Mouse (Mus musculus) midbrain, embryonic 16.5 days (tissue): Measurements from ENCODE around the gene Prickle2. TPM values are rescaled to one million over a fixed set of nuclear protein-coding genes. Genes with fewer than 3 reads are reported as not detected.

Source experiments
- ATAC-seq: fragments of 200-750 bp; cut with Nextera tagmentation; 2 replicates; pipeline ENCODE4 v1.8.0; 2017; ENCODE audit warnings: moderate TSS enrichment
- H3K27ac ChIP-seq: fragments of 300-500 bp; sonication (generic); 2 replicates; pipeline ENCODE4 v1.5.1; 2014; ENCODE audit warnings: mild to moderate bottlenecking, low read length, mixed read lengths
- H3K27me3 ChIP-seq: fragments of 300-500 bp; sonication (generic); 2 replicates; pipeline ENCODE4 v1.6.1; 2014; ENCODE audit warnings: low read depth, low read length, mixed read lengths; ENCODE audit not compliant: control insufficient read depth, insufficient read depth
- H3K36me3 ChIP-seq: fragments of 300-500 bp; sonication (generic); 2 replicates; pipeline ENCODE4 v1.6.1; 2014; ENCODE audit warnings: mild to moderate bottlenecking, low read length, moderate library complexity, mixed read lengths; ENCODE audit not compliant: control insufficient read depth, insufficient read depth
- H3K4me1 ChIP-seq: fragments of 300-500 bp; sonication (generic); 2 replicates; pipeline ENCODE4 v1.6.1; 2014; ENCODE audit warnings: mild to moderate bottlenecking, low read length, mixed read lengths; ENCODE audit not compliant: control insufficient read depth, insufficient read depth
- H3K4me2 ChIP-seq: fragments of 300-500 bp; sonication (generic); 2 replicates; pipeline ENCODE4 v1.6.1; 2014; ENCODE audit warnings: mild to moderate bottlenecking, low read length, mixed read lengths
- H3K4me3 ChIP-seq: fragments of 300-500 bp; sonication (generic); 2 replicates; pipeline ENCODE4 v1.5.1; 2014; ENCODE audit warnings: low read depth, mild to moderate bottlenecking, low read length, moderate library complexity, mixed read lengths
- H3K9ac ChIP-seq: fragments of 300-500 bp; sonication (generic); 2 replicates; pipeline ENCODE4 v1.6.1; 2014; ENCODE audit warnings: low read depth, low read length, mixed read lengths
- H3K9me3 ChIP-seq: fragments of 300-500 bp; sonication (generic); replicated peaks from 2 replicates; pipeline ENCODE4 v1.6.1; 2014; ENCODE audit warnings: mild to moderate bottlenecking, low read length, mixed read lengths; ENCODE audit not compliant: control insufficient read depth, poor library complexity, severe bottlenecking
- WGBS: fragments of 180-500 bp; shearing (Covaris S2); extraction: QIAGEN DNeasy Blood & Tissue Kit; methylation state at CpG from one replicate; pipeline ENCODE4 v1.1.7; 2014; 5-methylcytosine and 5-hydroxymethylcytosine counted together
- polyA plus RNA-seq: library from polyadenylated mRNA; unstranded; fragments of >200 nt; fragmentation: Nextera tagmentation; extraction: Ambion mirVana; gene quantifications from 2 replicates; pipeline ENCODE4 v1.2.1, GENCODE M21; 2015

Prickle2 gene
- polyA plus RNA-seq, 1 experiment from 2014 or later = 16.5 TPM

DNA sequence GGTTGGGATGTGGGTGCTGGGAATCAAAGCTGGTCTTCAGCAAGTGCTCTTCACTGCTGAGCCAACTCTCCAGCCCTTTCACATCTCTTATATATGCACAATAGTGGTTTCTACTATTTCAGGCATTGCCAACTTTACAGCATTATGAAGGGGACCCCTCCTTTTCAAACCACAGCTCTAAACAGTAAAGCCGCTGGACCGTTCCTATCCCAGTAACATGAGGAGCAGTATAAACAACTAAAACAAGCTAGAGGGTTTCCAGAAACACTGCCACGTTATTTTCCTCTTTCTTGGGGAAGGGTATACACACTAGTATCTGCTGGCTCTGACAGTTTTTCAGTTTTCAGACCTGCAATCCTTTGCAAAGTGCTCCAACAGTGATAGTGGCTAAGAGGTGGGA is 179.7 kb downstream of the Prickle2 start:
- ATAC-seq = no peak
- WGBS = 75% methylated on average over 3 of the region's 3 CpGs
- H3K4me1 ChIP-seq = no peaks in the 10 kb centered on the region; the same call in 1 of the 2 replicates

DNA sequence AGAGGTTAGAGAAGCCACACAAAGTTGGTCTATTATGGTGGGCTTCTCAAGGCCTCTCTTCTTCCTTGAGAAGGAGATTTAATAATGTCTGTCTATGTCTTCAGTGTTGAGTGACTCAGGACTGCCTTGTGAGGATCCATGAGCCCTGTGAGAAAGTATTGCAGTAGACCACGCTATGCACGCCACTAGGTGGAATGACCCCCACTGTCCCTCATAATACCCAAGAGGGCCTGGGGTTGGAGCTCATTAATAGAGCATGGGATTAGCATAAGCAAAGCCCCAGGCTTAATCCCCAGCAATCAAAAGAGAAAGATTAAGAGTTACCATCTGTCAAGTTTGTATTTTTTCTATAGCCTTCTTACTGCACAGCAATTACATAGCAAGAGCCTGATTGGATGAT is 180.3 kb downstream of the Prickle2 start:
- no peak overlapping the region for H3K27ac ChIP-seq
- 9% methylated on average over 2 of the region's 2 CpGs for WGBS
- H3K36me3 ChIP-seq = no peaks in the 10 kb centered on the region
- ATAC-seq = no peak; the same call in 1 of the 2 replicates
- no peak overlapping the region for H3K4me2 ChIP-seq
- no peak overlapping the region for H3K9ac ChIP-seq
- no peaks in the 10 kb centered on the region for H3K27me3 ChIP-seq
- H3K4me1 ChIP-seq = no peaks in the 10 kb centered on the region; the same call in 1 of the 2 replicates
- H3K9me3 ChIP-seq = no peaks in the 10 kb centered on the region
- no peak overlapping the region for H3K4me3 ChIP-seq

More for the DNA sequence above, 179.7 kb downstream of the Prickle2 start:
- Histone ChIP-seq H3K4me3 (no peak overlapping the region), H3K36me3 (no peaks in the 10 kb centered on the region), H3K9ac (no peak overlapping the region), H3K27ac (no peak overlapping the region), H3K27me3 (no peaks in the 10 kb centered on the region), H3K9me3 (no peaks in the 10 kb centered on the region), H3K4me2 (no peak overlapping the region)

DNA sequence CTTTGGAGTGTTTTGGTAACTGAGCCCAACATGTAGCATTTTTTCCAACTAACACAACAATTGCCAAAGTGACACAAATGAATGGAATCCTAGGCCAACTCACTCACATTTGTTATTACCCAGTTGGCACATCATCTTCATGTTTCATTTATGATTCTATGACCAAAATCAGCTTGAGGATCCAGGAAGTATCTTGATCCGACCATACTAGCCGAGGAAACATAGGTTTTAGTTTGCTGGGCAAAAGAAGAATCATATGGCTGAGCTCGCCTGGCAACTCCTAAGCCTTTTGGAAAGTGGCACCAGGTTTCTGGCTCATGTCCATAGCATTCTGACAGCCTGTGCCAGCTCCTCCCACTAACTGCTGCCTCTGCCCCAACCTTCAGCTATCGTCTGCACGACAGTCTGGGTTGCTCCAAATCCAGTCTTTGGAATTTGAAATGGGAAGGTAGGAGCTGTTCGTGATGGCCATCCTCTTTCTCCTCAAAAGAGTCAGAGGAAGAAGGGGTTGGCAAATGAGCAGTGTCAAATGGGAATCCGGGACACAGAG is 184.4 kb downstream of the Prickle2 start:
- 69% methylated on average over 7 of the region's 7 CpGs for WGBS
- H3K4me1 ChIP-seq = no peaks in the 10 kb centered on the region; the same call in 1 of the 2 replicates
- no peaks in the 10 kb centered on the region for H3K36me3 ChIP-seq
- no peak overlapping the region for H3K4me3 ChIP-seq
- no peaks in the 10 kb centered on the region for H3K9me3 ChIP-seq
- H3K27ac ChIP-seq = no peak overlapping the region
- no peaks in the 10 kb centered on the region for H3K27me3 ChIP-seq
- ATAC-seq = no peak
- H3K9ac ChIP-seq = no peak overlapping the region
- no peak overlapping the region for H3K4me2 ChIP-seq

DNA sequence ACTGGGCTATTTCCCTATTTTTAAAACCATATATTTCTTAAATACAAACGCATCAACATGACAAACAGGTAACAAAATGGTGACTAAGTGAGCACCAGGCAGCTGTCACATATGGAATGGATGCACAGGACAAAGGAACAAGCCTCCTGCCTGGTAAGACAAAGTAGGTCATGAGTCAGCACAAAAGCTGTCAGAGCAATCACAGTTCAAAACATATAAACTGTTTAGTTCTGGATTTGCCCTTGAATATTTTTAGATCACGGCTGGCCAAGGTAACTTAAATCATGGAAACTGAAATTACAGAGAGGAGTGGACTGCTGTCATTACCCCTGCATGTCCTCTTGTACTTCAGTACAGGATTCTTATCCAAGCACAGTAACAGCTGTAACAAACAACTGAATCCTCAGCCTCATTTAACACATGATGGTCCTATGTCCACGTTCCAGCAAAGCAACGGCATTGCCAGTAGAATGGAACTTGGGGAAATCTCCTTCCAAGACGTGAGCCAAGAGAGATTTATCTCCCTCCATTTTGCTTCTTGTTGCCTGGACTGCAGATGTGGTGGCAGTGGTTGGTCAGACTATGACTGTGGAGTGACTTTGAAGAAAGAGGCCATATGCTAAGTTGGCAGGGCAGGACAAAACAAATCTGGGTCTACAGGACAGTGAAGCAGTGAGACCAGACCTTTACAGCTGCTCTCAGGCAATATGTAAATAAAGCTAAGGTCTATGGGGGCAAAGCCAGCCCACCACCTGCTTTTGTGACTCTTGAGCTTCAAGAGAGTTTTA is 185.7 kb downstream of the Prickle2 start:
- no peak overlapping the region for H3K4me3 ChIP-seq
- ATAC-seq = no peak
- no peaks in the 10 kb centered on the region for H3K27me3 ChIP-seq
- 75% methylated on average over 5 of the region's 5 CpGs for WGBS
- no peaks in the 10 kb centered on the region; the same call in 1 of the 2 replicates for H3K4me1 ChIP-seq
- H3K9ac ChIP-seq = no peak overlapping the region
- H3K36me3 ChIP-seq = no peaks in the 10 kb centered on the region
- no peaks in the 10 kb centered on the region for H3K9me3 ChIP-seq
- H3K27ac ChIP-seq = no peak overlapping the region
- H3K4me2 ChIP-seq = no peak overlapping the region

DNA sequence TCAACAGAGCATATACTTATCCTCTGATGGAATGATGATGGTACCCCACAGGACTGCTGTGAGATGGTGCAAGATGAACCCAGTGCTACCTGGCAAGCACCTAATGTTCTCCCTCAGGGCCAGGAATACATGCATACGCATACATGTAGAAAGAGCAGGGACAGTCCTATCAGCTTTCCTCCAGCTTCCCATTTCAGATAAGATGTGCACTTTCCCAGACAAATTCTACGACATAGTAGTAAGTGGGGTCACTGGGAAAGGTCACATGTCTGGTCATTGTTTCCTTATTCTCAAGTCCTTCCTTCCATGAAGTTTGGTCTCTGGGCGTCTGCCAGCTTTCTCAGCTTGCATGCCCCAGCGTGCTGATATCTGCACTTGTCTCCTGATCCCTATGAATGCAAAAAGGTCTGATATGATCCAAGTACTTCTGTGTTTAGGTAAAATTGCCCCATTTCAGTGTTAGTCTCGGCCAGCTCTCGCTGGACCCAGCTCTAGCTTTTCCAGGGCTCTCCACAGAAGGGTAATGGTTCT is 187.5 kb downstream of the Prickle2 start:
- no peaks in the 10 kb centered on the region for H3K9me3 ChIP-seq
- no peak overlapping the region for H3K4me3 ChIP-seq
- no peak for ATAC-seq
- no peak overlapping the region for H3K27ac ChIP-seq
- no peaks in the 10 kb centered on the region for H3K36me3 ChIP-seq
- no peak overlapping the region for H3K4me2 ChIP-seq
- H3K9ac ChIP-seq = no peak overlapping the region
- H3K4me1 ChIP-seq = no peaks in the 10 kb centered on the region; the same call in 1 of the 2 replicates
- WGBS = 84% methylated on average over 6 of the region's 6 CpGs
- no peaks in the 10 kb centered on the region for H3K27me3 ChIP-seq

DNA sequence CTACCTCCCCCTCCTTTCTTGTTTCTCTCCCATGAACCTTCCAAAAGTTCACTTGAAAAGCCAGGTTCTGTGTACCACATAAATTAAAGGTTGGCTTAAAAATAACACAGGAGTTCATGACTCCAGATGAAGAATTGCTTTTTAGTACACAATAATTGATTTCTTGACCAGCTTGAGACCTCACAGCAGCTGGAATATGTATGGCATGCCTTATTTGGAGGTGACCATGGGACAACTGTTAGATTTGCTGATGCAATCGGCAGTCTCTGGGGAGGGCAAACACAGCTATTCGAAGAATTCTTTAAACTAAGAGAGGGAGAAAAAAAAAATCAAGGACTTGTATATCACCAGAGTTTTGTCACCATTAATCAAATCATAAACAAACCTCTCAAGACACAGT is 189.0 kb downstream of the Prickle2 start:
- 91% methylated on average over 2 of the region's 2 CpGs for WGBS
- H3K27ac ChIP-seq = no peak overlapping the region

DNA sequence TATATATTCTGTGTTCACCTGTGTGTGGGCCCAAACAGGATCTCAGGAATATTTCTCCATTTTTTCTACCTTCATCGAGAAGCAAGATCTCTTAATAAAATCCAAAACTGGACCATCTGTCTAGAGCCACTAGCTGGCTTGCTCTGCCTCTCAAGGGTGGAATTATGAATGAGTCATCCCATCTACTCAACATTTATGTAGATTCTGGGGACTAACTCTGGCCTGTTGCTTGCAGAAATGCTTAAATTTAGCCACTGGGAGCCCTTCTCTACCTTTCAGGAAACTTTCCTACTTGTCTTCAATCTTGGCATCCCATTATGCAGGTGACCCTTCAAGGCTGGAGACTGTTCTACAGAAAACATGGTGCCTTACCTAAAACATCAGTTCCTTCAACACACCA is 194.0 kb downstream of the Prickle2 start:
- Histone ChIP-seq H3K27ac (no peak overlapping the region), H3K4me2 (no peak overlapping the region), H3K4me1 (no peaks in the 10 kb centered on the region), H3K9ac (no peak overlapping the region), H3K36me3 (no peaks in the 10 kb centered on the region), H3K4me3 (no peak overlapping the region), H3K9me3 (no peaks in the 10 kb centered on the region), H3K27me3 (no peaks in the 10 kb centered on the region)
- WGBS = 100% methylated on average over 1 of the region's 1 CpGs
- ATAC-seq = no peak

More for the DNA sequence above, 189.0 kb downstream of the Prickle2 start:
- H3K4me1 ChIP-seq = no peaks in the 10 kb centered on the region; the same call in 1 of the 2 replicates
- H3K27me3 ChIP-seq = no peaks in the 10 kb centered on the region
- H3K36me3 ChIP-seq = no peaks in the 10 kb centered on the region
- no peaks in the 10 kb centered on the region for H3K9me3 ChIP-seq
- no peak for ATAC-seq
- no peak overlapping the region for H3K9ac ChIP-seq
- H3K4me3 ChIP-seq = no peak overlapping the region
- H3K4me2 ChIP-seq = no peak overlapping the region

DNA sequence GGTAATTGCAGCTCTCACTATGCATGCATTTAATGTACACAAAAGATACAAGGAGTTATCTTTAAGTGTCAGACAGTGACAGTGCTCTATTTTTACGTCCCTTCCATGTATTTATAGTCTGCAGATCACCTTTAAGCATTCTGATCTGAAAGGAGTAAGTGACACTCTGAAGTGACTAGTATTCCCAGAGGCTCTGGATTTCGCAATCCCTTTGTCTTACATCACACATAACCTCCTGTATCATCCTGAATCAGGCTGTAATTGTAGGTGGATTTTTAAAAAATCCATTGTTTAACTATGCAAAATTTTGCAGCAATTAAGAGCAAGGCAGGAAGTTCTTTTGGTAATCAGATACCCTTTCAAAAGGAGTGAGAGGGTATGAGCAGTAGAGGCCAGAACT is 196.2 kb downstream of the Prickle2 start:
- Histone ChIP-seq H3K4me1 (no peaks in the 10 kb centered on the region), H3K36me3 (no peaks in the 10 kb centered on the region), H3K27ac (no peak overlapping the region), H3K4me3 (no peak overlapping the region), H3K27me3 (no peaks in the 10 kb centered on the region), H3K9me3 (no peaks in the 10 kb centered on the region; the same call in 1 of the 2 replicates), H3K9ac (no peak overlapping the region), H3K4me2 (no peak overlapping the region)
- ATAC-seq = no peak
- 52% methylated on average over 2 of the region's 2 CpGs for WGBS

DNA sequence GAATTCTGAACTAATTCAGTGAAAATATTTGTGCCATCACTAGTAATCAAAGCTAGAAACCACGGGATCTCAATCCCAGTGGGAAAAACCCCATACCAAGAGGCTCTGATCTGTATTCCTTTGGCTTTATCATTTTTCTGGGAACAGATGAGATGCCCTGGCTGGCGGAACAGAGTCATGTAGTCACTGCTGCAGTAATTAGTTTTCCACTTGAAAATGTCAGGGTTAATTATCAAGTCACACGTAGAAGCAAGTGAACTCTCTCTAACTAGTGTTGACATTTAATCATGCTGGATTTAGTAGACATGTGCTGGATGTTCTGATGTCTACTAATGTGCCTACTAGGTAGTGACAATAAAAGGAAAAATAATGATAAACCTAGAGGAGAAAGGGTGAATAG is 199.7 kb downstream of the Prickle2 start:
- 61% methylated on average over 3 of the region's 3 CpGs for WGBS
- no peak overlapping the region for H3K27ac ChIP-seq
- ATAC-seq = no peak
- H3K27me3 ChIP-seq = no peaks in the 10 kb centered on the region
- no peak overlapping the region for H3K9ac ChIP-seq
- H3K36me3 ChIP-seq = no peaks in the 10 kb centered on the region
- H3K4me1 ChIP-seq = no peaks in the 10 kb centered on the region
- no peak overlapping the region for H3K4me2 ChIP-seq
- H3K4me3 ChIP-seq = no peak overlapping the region
- peaks cover 2% of the 10 kb centered on the region; the same call in 1 of the 2 replicates for H3K9me3 ChIP-seq
